Mouse (Mus musculus) liver, embryonic 11.5 days (tissue): ENCODE results near the gene Kcnj6. TPM values are rescaled to one million over a fixed set of nuclear protein-coding genes. Genes with fewer than 3 reads are reported as not detected.

Experiments
- ATAC-seq: fragments of 200-750 bp; cut with Nextera tagmentation; replicated peaks from 2 replicates; pipeline ENCODE4 v1.8.0; 2017; ENCODE audit warnings: moderate number of reproducible peaks, mild to moderate bottlenecking, moderate TSS enrichment, moderate library complexity; ENCODE audit not compliant: low FRiP score
- DNase-seq: peaks from one replicate; pipeline ENCODE4 v3.0.0-alpha.2; 2017; ENCODE audit warnings: low spot score
- H3K27ac ChIP-seq: fragments of 300-500 bp; sonication (generic); 2 replicates; pipeline ENCODE4 v1.5.1; 2014; ENCODE audit warnings: mild to moderate bottlenecking, low read depth, low read length, control low read depth
- H3K27me3 ChIP-seq: fragments of 300-500 bp; sonication (generic); replicated peaks from 2 replicates; pipeline ENCODE4 v1.6.1; 2014; ENCODE audit warnings: low read length, mixed read lengths; ENCODE audit not compliant: control insufficient read depth, insufficient read depth
- H3K36me3 ChIP-seq: fragments of 300-500 bp; sonication (generic); 2 replicates; pipeline ENCODE4 v1.6.1; 2014; ENCODE audit warnings: mild to moderate bottlenecking, low read length, moderate library complexity, mixed read lengths; ENCODE audit not compliant: control insufficient read depth, insufficient read depth
- H3K4me1 ChIP-seq: fragments of 300-500 bp; sonication (generic); replicated peaks from 2 replicates; pipeline ENCODE4 v1.6.1; 2014; ENCODE audit warnings: low read length, mixed read lengths; ENCODE audit not compliant: control insufficient read depth, insufficient read depth
- H3K4me2 ChIP-seq: fragments of 300-500 bp; sonication (generic); 2 replicates; pipeline ENCODE4 v1.6.1; 2014; ENCODE audit warnings: mild to moderate bottlenecking, control low read depth, moderate library complexity
- H3K4me3 ChIP-seq: fragments of 300-500 bp; sonication (generic); 2 replicates; pipeline ENCODE4 v1.5.1; 2014; ENCODE audit warnings: low read depth, low read length, control low read depth
- H3K9ac ChIP-seq: fragments of 300-500 bp; sonication (generic); 2 replicates; pipeline ENCODE4 v1.6.1; 2014; ENCODE audit warnings: low read depth, low read length, control low read depth
- H3K9me3 ChIP-seq: fragments of 300-500 bp; sonication (generic); 2 replicates; pipeline ENCODE4 v1.6.1; 2016; ENCODE audit warnings: low read length, inconsistent platforms, mixed read lengths; ENCODE audit not compliant: control insufficient read depth
- WGBS: fragments of 180-500 bp; shearing (Covaris S2); extraction: QIAGEN DNeasy Blood & Tissue Kit; methylation state at CpG from one replicate; pipeline ENCODE4 v1.1.7; 2014; 5-methylcytosine and 5-hydroxymethylcytosine counted together
- polyA plus RNA-seq: library from polyadenylated mRNA; unstranded; fragments of >200 nt; fragmentation: Nextera tagmentation; extraction: Ambion mirVana; gene quantifications from 2 replicates; pipeline ENCODE4 v1.2.1, GENCODE M21; 2014

The Kcnj6 gene
- polyA plus RNA-seq, 1 experiment from 2014 or later = not detected

- H3K4me2 ChIP-seq = no peak overlapping the region
- DNase-seq = peak; percentile 37
- no peaks in the 10 kb centered on the region for H3K9me3 ChIP-seq
- no peak overlapping the region for H3K4me3 ChIP-seq
- H3K27ac ChIP-seq = no peak overlapping the region
- WGBS = 31% methylated on average over 9 of the region's 11 CpGs
- no peaks in the 10 kb centered on the region for H3K27me3 ChIP-seq
- no peaks in the 10 kb centered on the region for H3K36me3 ChIP-seq
- H3K9ac ChIP-seq = no peak overlapping the region
- peak; percentile 91 for ATAC-seq
- H3K4me1 ChIP-seq = no peaks in the 10 kb centered on the region; the same call in 1 of the 2 replicates
Observed at GRCm38 (mm10) chr16:94760732-94761131, 236.8 kb downstream of the Kcnj6 start.

- ATAC-seq (no peak), DNase-seq (no peak)
- H3K9me3 ChIP-seq = no peaks in the 10 kb centered on the region
- no peak overlapping the region for H3K27ac ChIP-seq
- 86% methylated on average over 5 of the region's 5 CpGs for WGBS
- H3K4me1 ChIP-seq = no peaks in the 10 kb centered on the region; the same call in 1 of the 2 replicates
- no peak overlapping the region for H3K4me3 ChIP-seq
- H3K4me2 ChIP-seq = no peak overlapping the region
- no peak overlapping the region for H3K9ac ChIP-seq
- H3K27me3 ChIP-seq = no peaks in the 10 kb centered on the region
- H3K36me3 ChIP-seq = no peaks in the 10 kb centered on the region
Observed at GRCm38 (mm10) chr16:94759761-94760160, 237.7 kb downstream of the Kcnj6 start.

- H3K4me2 ChIP-seq = no peak overlapping the region
- no peak overlapping the region for H3K9ac ChIP-seq
- no peaks in the 10 kb centered on the region for H3K36me3 ChIP-seq
- no peaks in the 10 kb centered on the region; the same call in 1 of the 2 replicates for H3K4me1 ChIP-seq
- DNase-seq (no peak), ATAC-seq (no peak)
- WGBS = 36% methylated on average over 3 of the region's 3 CpGs
- H3K27me3 ChIP-seq = no peaks in the 10 kb centered on the region
- no peak overlapping the region for H3K27ac ChIP-seq
- no peaks in the 10 kb centered on the region for H3K9me3 ChIP-seq
- H3K4me3 ChIP-seq = no peak overlapping the region
Observed at GRCm38 (mm10) chr16:94758606-94759005, 238.9 kb downstream of the Kcnj6 start.

GRCm38 (mm10) chr16:94756352-94756751 lies 241.1 kb downstream of the Kcnj6 start:
- WGBS = 68% methylated on average over 6 of the region's 6 CpGs
- H3K9me3 ChIP-seq = no peaks in the 10 kb centered on the region
- H3K4me2 ChIP-seq = no peak overlapping the region
- ATAC-seq (no peak), DNase-seq (no peak)
- H3K9ac ChIP-seq = no peak overlapping the region
- H3K4me1 ChIP-seq = no peaks in the 10 kb centered on the region; the same call in 1 of the 2 replicates
- no peaks in the 10 kb centered on the region for H3K27me3 ChIP-seq
- H3K4me3 ChIP-seq = no peak overlapping the region
- H3K27ac ChIP-seq = no peak overlapping the region
- H3K36me3 ChIP-seq = no peaks in the 10 kb centered on the region

- 86% methylated on average over 1 of the region's 1 CpGs for WGBS
- no peak for DNase-seq
- Histone ChIP-seq H3K4me1 (no peaks in the 10 kb centered on the region), H3K27me3 (no peaks in the 10 kb centered on the region), H3K4me2 (no peak overlapping the region), H3K36me3 (no peaks in the 10 kb centered on the region), H3K9ac (no peak overlapping the region), H3K9me3 (no peaks in the 10 kb centered on the region), H3K4me3 (no peak overlapping the region), H3K27ac (no peak overlapping the region)
- ATAC-seq = no peak
Observed at GRCm38 (mm10) chr16:94753453-94753852, 244.0 kb downstream of the Kcnj6 start.

- ATAC-seq = no peak
- DNase-seq = no peak
- no peak overlapping the region for H3K27ac ChIP-seq
Observed at GRCm38 (mm10) chr16:94752781-94753180, 244.7 kb downstream of the Kcnj6 start.

GRCm38 (mm10) chr16:94745016-94745415 lies 252.5 kb downstream of the Kcnj6 start:
- no peaks in the 10 kb centered on the region for H3K9me3 ChIP-seq
- H3K9ac ChIP-seq = no peak overlapping the region
- 87% methylated on average over 9 of the region's 9 CpGs for WGBS
- DNase-seq = no peak
- no peak for ATAC-seq
- no peaks in the 10 kb centered on the region for H3K36me3 ChIP-seq
- H3K4me2 ChIP-seq = no peak overlapping the region
- H3K27me3 ChIP-seq = no peaks in the 10 kb centered on the region
- H3K27ac ChIP-seq = no peak overlapping the region
- no peaks in the 10 kb centered on the region for H3K4me1 ChIP-seq
- H3K4me3 ChIP-seq = no peak overlapping the region

More at GRCm38 (mm10) chr16:94752781-94753180, 244.7 kb downstream of the Kcnj6 start:
- no peaks in the 10 kb centered on the region for H3K9me3 ChIP-seq
- WGBS = 59% methylated on average over 10 of the region's 10 CpGs
- H3K9ac ChIP-seq = no peak overlapping the region
- no peak overlapping the region for H3K4me3 ChIP-seq
- no peak overlapping the region for H3K4me2 ChIP-seq
- H3K4me1 ChIP-seq = no peaks in the 10 kb centered on the region
- H3K27me3 ChIP-seq = no peaks in the 10 kb centered on the region
- H3K36me3 ChIP-seq = no peaks in the 10 kb centered on the region

- Histone ChIP-seq H3K27ac (no peak overlapping the region), H3K9me3 (no peaks in the 10 kb centered on the region), H3K4me3 (peak overlapping the region; percentile 32), H3K36me3 (no peaks in the 10 kb centered on the region), H3K27me3 (no peaks in the 10 kb centered on the region), H3K4me2 (peak overlapping the region; percentile 54), H3K9ac (0 out of 2 replicates have a peak overlapping the region, but pooled peaks have one; percentile 30), H3K4me1 (no peaks in the 10 kb centered on the region)
- ATAC-seq (peak; percentile 71), DNase-seq (peak; percentile 49)
- WGBS = 4% methylated on average over 11 of the region's 11 CpGs
Observed at GRCm38 (mm10) chr16:94743853-94744501, 253.5 kb downstream of the Kcnj6 start.

- no peak overlapping the region for H3K27ac ChIP-seq
Observed at GRCm38 (mm10) chr16:94737359-94737687, 260.2 kb downstream of the Kcnj6 start.

More at GRCm38 (mm10) chr16:94737359-94737687, 260.2 kb downstream of the Kcnj6 start:
- Histone ChIP-seq H3K27me3 (no peaks in the 10 kb centered on the region), H3K9me3 (no peaks in the 10 kb centered on the region), H3K9ac (no peak overlapping the region), H3K4me3 (no peak overlapping the region), H3K4me1 (no peaks in the 10 kb centered on the region), H3K36me3 (no peaks in the 10 kb centered on the region), H3K4me2 (no peak overlapping the region)
- 86% methylated on average over 1 of the region's 1 CpGs for WGBS
- ATAC-seq = no peak
- DNase-seq = no peak
